Mouse (Mus musculus) stomach, embryonic 14.5 days (tissue): ENCODE data around the gene Synrg. TPM values are rescaled to one million over a fixed set of nuclear protein-coding genes. Genes with fewer than 3 reads are reported as not detected.

Experiments
- ATAC-seq: fragments of 200-750 bp; cut with Nextera tagmentation; 2 replicates; pipeline ENCODE4 v1.8.0; 2017; ENCODE audit warnings: low read depth, moderate TSS enrichment; ENCODE audit not compliant: insufficient number of reproducible peaks, insufficient read depth, low FRiP score
- H3K27ac ChIP-seq: fragments of 300-500 bp; sonication (generic); 2 replicates; pipeline ENCODE4 v1.5.1; 2014; ENCODE audit warnings: mild to moderate bottlenecking, low read length, moderate library complexity, mixed read lengths
- H3K27me3 ChIP-seq: fragments of 300-500 bp; sonication (generic); 2 replicates; pipeline ENCODE4 v1.6.1; 2014; ENCODE audit warnings: low read length, control low read depth, mixed read lengths; ENCODE audit not compliant: control insufficient read depth, insufficient read depth
- H3K36me3 ChIP-seq: fragments of 300-500 bp; sonication (generic); 2 replicates; pipeline ENCODE4 v1.6.1; 2014; ENCODE audit warnings: mild to moderate bottlenecking, control low read depth, low read length, moderate library complexity, mixed read lengths; ENCODE audit not compliant: control insufficient read depth, insufficient read depth
- H3K4me1 ChIP-seq: fragments of 300-500 bp; sonication (generic); 2 replicates; pipeline ENCODE4 v1.6.1; 2014; ENCODE audit warnings: low read length, control low read depth, mixed read lengths; ENCODE audit not compliant: control insufficient read depth, insufficient read depth
- H3K4me2 ChIP-seq: fragments of 300-500 bp; sonication (generic); replicated peaks from 2 replicates; pipeline ENCODE4 v1.6.1; 2014; ENCODE audit warnings: low read depth, low read length, control low read depth
- H3K4me3 ChIP-seq: fragments of 300-500 bp; sonication (generic); 2 replicates; pipeline ENCODE4 v1.5.1; 2014; ENCODE audit warnings: low read depth, low read length, control low read depth
- H3K9ac ChIP-seq: fragments of 300-500 bp; sonication (generic); replicated peaks from 2 replicates; pipeline ENCODE4 v1.6.1; 2014; ENCODE audit warnings: low read depth, mild to moderate bottlenecking, control low read depth, low read length, moderate library complexity, mixed read lengths
- H3K9me3 ChIP-seq: fragments of 300-500 bp; sonication (generic); 2 replicates; pipeline ENCODE4 v1.6.1; 2016; ENCODE audit warnings: low read depth, low read length, control low read depth; ENCODE audit not compliant: control insufficient read depth
- WGBS: fragments of 180-500 bp; shearing (Covaris S2); extraction: QIAGEN DNeasy Blood & Tissue Kit; methylation state at CpG from one replicate; pipeline ENCODE4 v1.1.7; 2014; 5-methylcytosine and 5-hydroxymethylcytosine counted together
- polyA plus RNA-seq: library from polyadenylated mRNA; unstranded; fragments of >200 nt; fragmentation: Nextera tagmentation; extraction: Ambion mirVana; gene quantifications from 2 replicates; pipeline ENCODE4 v1.2.1, GENCODE M21; 2014

Gene Synrg
- polyA plus RNA-seq, 1 experiment from 2014 or later, result 15.0 TPM

DNA sequence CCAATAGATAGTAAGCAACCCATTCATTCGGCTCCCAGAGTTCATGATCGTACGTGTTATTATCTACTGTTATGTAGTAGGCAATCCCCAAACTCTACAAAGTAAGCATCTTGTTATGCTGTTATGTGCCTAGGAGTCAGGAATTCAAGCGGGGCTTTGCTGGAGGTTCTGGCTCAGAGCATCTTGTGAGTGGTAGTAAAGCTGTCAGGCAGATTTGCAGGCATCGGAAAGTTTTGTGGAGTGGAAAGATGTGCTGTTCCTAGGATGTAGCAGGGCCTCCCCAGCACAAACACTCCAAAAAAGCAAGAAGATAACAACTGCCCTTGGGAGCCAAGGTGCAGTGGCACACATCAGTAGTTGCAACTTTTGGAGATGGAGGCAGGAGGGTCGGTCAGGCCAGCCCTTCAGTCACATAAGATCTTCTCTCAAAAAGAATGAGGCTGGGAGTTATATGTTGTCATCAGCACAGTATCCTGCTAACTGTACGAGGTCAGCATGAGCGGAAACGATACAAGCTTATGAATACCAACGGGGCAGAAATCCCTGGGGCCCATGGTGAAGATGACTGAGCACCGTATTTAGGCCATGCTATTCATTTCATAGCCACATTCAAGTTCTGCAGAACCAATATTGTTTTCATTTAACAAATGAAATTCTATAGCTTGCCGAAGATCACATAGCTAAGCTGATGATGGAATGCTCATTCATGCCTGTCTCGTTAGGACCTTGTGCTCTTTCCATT, 12.2 kb downstream of the Synrg start:
- H3K27ac ChIP-seq, result no peak overlapping the region
- WGBS, result 90% methylated on average over 13 of the region's 13 CpGs
- ATAC-seq, result no peak
- no peaks in the 10 kb centered on the region for H3K4me1 ChIP-seq
- H3K9me3 ChIP-seq, result no peaks in the 10 kb centered on the region
- H3K4me3 ChIP-seq, result no peak overlapping the region
- H3K27me3 ChIP-seq, result no peaks in the 10 kb centered on the region
- H3K9ac ChIP-seq, result no peak overlapping the region
- H3K4me2 ChIP-seq, result no peak overlapping the region
- H3K36me3 ChIP-seq, result peaks cover 16% of the 10 kb centered on the region

GRCm38 (mm10) chr11:83977810-83978209, 13.6 kb downstream of the Synrg start:
- ATAC-seq, result no peak
- 89% methylated on average over 2 of the region's 2 CpGs for WGBS
- H3K27me3 ChIP-seq, result no peaks in the 10 kb centered on the region
- H3K4me1 ChIP-seq, result no peaks in the 10 kb centered on the region
- no peak overlapping the region for H3K9ac ChIP-seq
- H3K27ac ChIP-seq, result no peak overlapping the region
- no peak overlapping the region for H3K4me3 ChIP-seq
- H3K9me3 ChIP-seq, result no peaks in the 10 kb centered on the region
- peaks cover 16% of the 10 kb centered on the region for H3K36me3 ChIP-seq
- no peak overlapping the region for H3K4me2 ChIP-seq

DNA sequence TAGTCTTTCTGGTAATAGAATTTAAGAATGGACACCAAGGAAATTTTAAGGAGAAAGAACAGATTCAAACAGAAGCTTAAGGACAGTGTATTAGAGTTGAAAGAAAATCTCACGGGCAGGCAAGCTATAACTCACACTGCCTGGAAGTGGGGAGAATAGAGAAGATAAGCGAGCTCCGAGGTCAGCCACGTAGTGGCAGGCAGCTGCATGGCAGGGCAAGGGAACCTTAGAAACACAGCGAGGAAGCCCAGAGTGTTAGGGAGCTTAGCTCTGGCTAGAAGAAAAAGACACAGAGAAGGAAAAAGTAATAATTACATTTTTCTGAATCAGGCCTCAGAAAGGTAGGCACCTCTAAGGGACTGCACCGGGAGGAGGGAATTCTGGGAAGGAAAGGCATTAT, 15.8 kb downstream of the Synrg start:
- ATAC-seq, result no peak
- 86% methylated on average over 6 of the region's 6 CpGs for WGBS
- H3K9me3 ChIP-seq, result no peaks in the 10 kb centered on the region
- H3K4me1 ChIP-seq, result no peaks in the 10 kb centered on the region
- no peak overlapping the region for H3K27ac ChIP-seq
- H3K4me2 ChIP-seq, result no peak overlapping the region
- H3K27me3 ChIP-seq, result no peaks in the 10 kb centered on the region
- peaks cover 16% of the 10 kb centered on the region for H3K36me3 ChIP-seq
- H3K4me3 ChIP-seq, result no peak overlapping the region
- no peak overlapping the region for H3K9ac ChIP-seq

GRCm38 (mm10) chr11:83981338-83981737, 17.1 kb downstream of the Synrg start:
- WGBS, result 87% methylated on average over 10 of the region's 10 CpGs
- Histone ChIP-seq H3K9ac (no peak overlapping the region), H3K9me3 (no peaks in the 10 kb centered on the region), H3K4me1 (no peaks in the 10 kb centered on the region), H3K27me3 (no peaks in the 10 kb centered on the region), H3K4me2 (no peak overlapping the region), H3K27ac (no peak overlapping the region), H3K4me3 (no peak overlapping the region), H3K36me3 (peaks cover 23% of the 10 kb centered on the region)
- ATAC-seq, result no peak

GRCm38 (mm10) chr11:83991701-83992100, 27.5 kb downstream of the Synrg start:
- Histone ChIP-seq H3K4me1 (no peaks in the 10 kb centered on the region), H3K27ac (no peak overlapping the region), H3K9me3 (no peaks in the 10 kb centered on the region), H3K27me3 (no peaks in the 10 kb centered on the region), H3K4me2 (no peak overlapping the region), H3K4me3 (no peak overlapping the region), H3K9ac (no peak overlapping the region), H3K36me3 (peaks cover 34% of the 10 kb centered on the region)
- no peak for ATAC-seq
- WGBS, result 69% methylated on average over 4 of the region's 4 CpGs

GRCm38 (mm10) chr11:83993428-83993827, 29.2 kb downstream of the Synrg start:
- 72% methylated on average over 2 of the region's 2 CpGs for WGBS
- H3K4me3 ChIP-seq, result no peak overlapping the region
- H3K4me1 ChIP-seq, result no peaks in the 10 kb centered on the region
- H3K9me3 ChIP-seq, result no peaks in the 10 kb centered on the region
- no peak overlapping the region for H3K9ac ChIP-seq
- H3K36me3 ChIP-seq, result peaks cover 34% of the 10 kb centered on the region
- H3K27ac ChIP-seq, result no peak overlapping the region
- no peaks in the 10 kb centered on the region for H3K27me3 ChIP-seq
- no peak overlapping the region for H3K4me2 ChIP-seq
- ATAC-seq, result no peak

GRCm38 (mm10) chr11:83994481-83994880, 30.3 kb downstream of the Synrg start:
- H3K4me2 ChIP-seq, result no peak overlapping the region

DNA sequence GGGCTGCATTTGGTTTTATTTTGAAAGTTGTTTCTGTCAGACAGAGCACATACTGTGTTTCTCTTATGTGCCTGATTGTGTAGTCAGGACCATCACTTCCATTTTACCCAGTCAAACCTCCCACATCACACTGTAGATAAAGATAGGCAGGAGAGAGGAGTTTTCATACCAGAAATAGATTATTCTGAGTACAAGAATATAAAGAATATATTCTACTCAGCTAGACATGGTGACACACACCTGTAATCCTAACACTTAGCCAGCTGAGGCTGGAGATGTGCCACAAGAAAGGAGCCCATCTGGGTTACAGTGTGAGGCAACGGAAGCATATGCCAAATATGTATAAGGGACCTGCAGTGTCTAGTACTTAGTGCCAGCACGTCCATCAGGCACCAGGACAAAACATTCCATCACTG, 31.3 kb downstream of the Synrg start:
- no peak overlapping the region for H3K4me3 ChIP-seq
- H3K36me3 ChIP-seq, result peaks cover 34% of the 10 kb centered on the region
- H3K4me2 ChIP-seq, result no peak overlapping the region
- no peak overlapping the region for H3K9ac ChIP-seq
- WGBS, result 92% methylated on average over 2 of the region's 2 CpGs
- H3K27me3 ChIP-seq, result no peaks in the 10 kb centered on the region
- H3K4me1 ChIP-seq, result no peaks in the 10 kb centered on the region
- no peaks in the 10 kb centered on the region for H3K9me3 ChIP-seq
- H3K27ac ChIP-seq, result no peak overlapping the region
- no peak for ATAC-seq

More at GRCm38 (mm10) chr11:83994481-83994880, 30.3 kb downstream of the Synrg start:
- Histone ChIP-seq H3K27ac (no peak overlapping the region), H3K4me3 (no peak overlapping the region), H3K4me1 (no peaks in the 10 kb centered on the region), H3K36me3 (peaks cover 34% of the 10 kb centered on the region), H3K9me3 (no peaks in the 10 kb centered on the region), H3K27me3 (no peaks in the 10 kb centered on the region), H3K9ac (no peak overlapping the region)
- ATAC-seq, result no peak
- 80% methylated on average over 3 of the region's 3 CpGs for WGBS
